Mouse (Mus musculus): ENCODE measurements around the gene Ngdn. TPM values are rescaled to one million over a fixed set of nuclear protein-coding genes. Genes with fewer than 3 reads are reported as not detected.
"Not testable (repeated sequence)": the region's sequence is repeated elsewhere in the genome, so short reads cannot be mapped to it uniquely, and the experiment has no call there.

Gene Ngdn
- total RNA-seq, 4 experiments from 2014 or later: 30.2 to 34.4 (median 32.0) TPM

DNA sequence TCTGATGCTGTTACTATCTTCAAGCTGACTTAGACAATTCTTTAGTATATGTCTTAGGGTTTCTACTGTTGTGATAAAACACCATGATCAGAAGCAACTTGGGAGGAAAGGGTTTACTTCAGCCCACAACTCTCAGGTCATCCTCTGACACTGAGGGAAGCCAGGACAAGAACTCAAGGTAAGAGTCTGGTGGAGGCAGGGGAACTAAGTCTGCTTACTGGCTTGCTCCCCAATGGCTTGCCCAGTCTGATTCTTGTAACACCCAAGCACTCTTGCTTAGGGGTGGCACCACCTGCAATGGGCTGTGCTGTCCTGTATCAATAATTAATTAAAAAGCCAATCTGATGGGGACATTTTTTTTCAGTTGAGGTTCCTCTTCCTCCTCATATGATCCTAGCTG is 16.6 kb upstream of the Ngdn start:
- DNase-seq (ENCODE audit: low spot score in 2 of 2): no peak

DNA sequence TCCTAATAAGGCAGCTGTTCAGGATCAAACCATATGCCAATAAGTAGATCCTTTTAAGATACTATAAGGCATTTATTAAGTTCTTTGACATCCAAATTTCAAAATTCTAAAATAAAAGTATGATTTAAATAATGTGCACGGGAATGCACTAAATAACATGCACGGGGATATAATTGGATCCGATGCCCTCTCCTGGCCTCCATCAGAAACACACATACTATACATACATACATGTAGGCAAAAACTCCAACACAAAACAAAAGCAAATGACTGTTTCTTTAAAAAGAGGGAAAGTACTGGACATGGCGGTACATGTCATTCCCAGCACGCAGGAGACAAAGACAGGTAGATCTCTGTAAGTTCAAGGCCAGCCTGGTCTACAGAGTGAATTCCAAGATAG is 15.4 kb upstream of the Ngdn start:
- not testable (repeated sequence) for DNase-seq (ENCODE audit: low spot score in 2 of 2)

DNA sequence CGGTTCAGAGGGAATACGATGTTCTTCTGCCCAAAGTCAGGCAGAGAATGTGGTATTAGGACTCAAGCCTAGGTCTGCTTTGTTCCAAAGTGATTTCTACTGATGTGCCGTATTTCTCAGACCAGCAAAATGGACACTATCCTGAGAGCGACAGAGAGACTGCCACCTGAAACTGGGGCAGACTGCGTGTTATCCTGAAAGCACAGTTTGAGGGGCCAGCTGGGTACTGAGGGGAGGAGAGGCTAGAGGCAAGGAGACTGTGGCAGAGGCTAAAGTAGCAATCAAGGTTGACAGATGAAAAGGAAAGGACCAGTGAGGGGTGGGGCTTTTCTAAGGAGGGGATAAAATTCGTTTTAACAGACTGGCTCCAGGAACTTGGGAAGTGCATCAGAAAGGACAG is 14.4 kb upstream of the Ngdn start:
- no peak for DNase-seq (ENCODE audit: low spot score in 2 of 2)

- no peak for DNase-seq (ENCODE audit: low spot score in 2 of 2)
These were observed 13.8 kb upstream of the Ngdn start for GRCm38 (mm10) chr14:55001446-55001845.

GRCm38 (mm10) chr14:55001938-55002686 is 13.1 kb upstream of the Ngdn start:
- DNase-seq (ENCODE audit: low spot score in 2 of 2): no peak

DNA sequence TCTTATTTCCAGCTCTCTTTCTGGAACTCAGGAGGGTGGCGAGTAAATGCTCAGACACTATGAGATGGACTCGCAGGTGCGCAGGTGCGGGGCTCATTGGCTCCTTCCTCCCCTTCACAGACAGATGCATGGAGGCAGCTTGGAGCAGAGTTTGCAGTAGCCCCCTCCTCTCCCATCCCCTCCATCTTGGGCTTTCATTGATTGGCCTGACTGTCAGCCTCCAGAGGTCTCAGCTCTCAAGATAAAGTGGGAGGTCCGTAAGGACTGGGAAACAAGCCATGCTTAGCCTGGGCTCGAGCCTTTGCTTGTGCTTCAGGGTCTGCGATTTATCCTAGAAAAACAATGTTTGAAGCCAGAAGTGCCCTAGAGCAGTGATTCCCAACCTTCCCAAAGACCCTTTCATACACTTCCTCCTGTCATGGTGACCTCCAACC is 12.6 kb upstream of the Ngdn start:
- DNase-seq (ENCODE audit: low spot score in 2 of 2): no peak

DNA sequence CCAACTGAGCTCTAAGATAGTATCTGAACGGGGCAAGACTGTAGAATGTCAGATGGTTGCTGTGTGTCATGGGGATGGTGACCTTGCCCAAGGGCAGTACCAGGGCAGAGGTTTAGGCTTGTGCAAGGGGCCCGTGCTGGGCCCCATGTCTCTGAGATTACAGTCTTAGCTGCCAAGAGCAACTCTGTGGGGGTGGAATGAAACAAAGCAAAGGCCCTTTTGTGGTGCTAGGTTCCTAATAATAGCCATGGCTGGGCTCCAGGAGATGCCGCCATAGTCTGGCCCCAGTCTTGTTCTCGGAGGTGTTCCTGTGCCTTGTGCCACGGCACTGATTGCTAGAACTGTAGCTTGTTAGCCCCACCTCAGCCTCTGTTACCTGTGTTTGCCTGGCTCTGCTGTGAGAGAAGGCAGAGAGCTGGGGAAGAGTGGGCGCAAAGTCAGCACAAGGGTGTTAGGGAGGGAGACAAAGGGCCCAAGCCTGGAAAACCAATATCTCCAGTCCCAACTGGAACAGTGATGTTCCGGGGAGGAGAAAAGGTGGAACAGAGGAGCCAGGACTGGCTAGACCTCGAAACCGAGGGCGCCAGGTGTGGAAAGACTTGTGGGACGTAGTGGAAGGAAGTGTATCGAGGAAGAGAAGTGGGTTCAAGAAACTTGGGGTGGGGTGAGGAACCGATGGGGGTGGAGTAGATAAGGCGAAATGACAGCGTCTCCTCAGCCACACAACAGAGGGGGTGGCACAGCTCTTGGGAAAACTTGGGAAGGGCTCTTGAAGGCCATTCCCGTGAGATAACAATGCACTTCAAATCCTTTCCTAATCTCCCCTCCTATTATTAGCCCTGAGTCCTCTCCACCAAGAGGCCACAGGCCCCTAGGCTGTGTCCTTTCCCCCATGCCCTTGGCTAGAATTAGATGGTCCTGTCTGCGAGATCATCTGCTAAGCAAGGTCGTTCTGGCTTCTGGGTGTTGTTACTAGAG is 11.1 kb upstream of the Ngdn start:
- peak in 1 of 2 experiments; percentile 37 for DNase-seq (ENCODE audit: low spot score in 2 of 2)

- DNase-seq (ENCODE audit: low spot score in 2 of 2): no peak
These were observed 9.7 kb upstream of the Ngdn start for GRCm38 (mm10) chr14:55005506-55005905.

GRCm38 (mm10) chr14:55005967-55006366 is 9.3 kb upstream of the Ngdn start:
- no peak for DNase-seq (ENCODE audit: low spot score in 2 of 2)

DNA sequence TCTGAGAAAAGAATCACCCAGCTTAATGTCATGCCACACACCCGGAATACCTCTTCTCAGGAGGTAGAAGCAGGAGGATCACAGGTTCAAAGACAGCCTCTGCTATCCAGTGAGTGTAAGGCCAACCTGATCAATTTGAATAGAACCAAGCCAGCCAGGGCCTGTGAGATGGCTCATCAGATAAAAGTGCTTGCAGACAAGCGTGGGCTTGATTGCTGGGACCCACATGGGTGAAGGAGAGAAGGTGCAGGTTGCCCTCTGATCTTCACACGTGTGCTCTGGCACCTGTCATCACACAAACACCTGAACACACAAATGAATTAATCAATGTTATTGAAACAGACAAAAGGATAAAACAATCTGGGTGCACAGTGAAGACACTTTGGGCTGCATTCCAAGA is 8.7 kb upstream of the Ngdn start:
- no peak for DNase-seq (ENCODE audit: low spot score in 2 of 2)

- DNase-seq (ENCODE audit: low spot score in 2 of 2): no peak
These were observed 7.9 kb upstream of the Ngdn start for GRCm38 (mm10) chr14:55007120-55007908.

DNA sequence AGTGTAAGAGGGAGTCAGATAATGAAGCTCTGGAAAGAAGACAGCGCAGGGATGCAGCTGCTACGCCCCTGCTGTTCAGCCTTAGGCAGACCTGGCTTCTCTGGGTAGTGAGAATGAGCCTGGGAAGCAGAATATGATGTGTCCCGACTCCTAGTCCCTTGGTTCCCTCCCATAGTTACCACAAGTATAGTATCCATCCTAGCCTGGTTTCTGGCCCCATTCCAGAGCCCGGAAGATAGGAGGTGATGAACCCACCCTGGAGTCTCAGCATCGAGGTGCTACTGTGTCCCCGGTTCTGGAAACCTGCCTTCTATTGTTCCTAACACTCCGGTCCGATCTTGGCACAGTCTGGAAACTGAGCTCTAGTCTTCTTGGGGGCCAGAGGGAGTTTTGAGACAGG is 6.8 kb upstream of the Ngdn start:
- no peak for DNase-seq (ENCODE audit: low spot score in 2 of 2)

DNA sequence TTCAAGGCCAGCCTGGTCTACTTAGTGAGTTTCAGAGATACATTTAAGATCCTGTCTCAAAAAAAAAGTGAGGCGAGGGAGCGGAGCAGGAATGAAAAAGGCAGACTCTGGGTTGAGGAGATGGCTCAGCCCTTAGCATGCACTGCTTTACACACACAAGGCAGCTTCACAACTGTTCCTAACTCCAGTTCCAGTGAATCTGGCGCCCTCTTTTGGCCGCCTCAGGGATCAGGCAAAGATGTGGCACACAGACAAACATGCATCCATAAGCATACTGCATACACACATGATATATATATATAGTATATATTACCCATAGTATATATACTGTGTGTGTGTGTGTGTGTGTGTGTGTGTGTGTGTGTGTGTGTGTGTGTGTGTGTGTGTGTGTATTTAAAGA is 4.1 kb upstream of the Ngdn start:
- no peak for DNase-seq (ENCODE audit: low spot score in 2 of 2)

DNA sequence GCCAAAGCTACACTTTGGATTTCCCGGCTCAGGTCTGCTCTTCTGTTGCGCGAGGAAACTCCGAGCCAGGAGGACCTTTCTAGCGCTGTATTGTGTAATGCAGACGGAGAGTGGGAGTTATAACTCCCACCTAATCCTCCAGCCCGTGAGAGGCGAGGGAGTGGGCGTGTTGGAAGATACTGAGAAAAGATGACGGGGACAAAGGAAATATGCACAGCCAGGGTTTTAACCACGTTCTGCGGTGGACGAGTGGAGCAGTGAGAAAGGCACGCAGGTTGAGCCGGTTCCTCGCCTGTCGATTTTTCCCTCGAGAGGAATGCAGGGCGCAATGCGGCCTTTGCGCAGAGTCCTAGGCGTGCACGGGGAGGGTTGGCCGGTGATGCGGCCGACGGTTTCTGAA is 663 bp upstream of the Ngdn start:
- peak in 1 of 2 experiments; percentile 63 for DNase-seq (ENCODE audit: low spot score in 2 of 2)

- no peak for DNase-seq (ENCODE audit: low spot score in 2 of 2)
These were observed 485 bp downstream of the Ngdn start for GRCm38 (mm10) chr14:55015767-55016111.

- no peak for DNase-seq (ENCODE audit: low spot score in 2 of 2)
These were observed 1.6 kb downstream of the Ngdn start for GRCm38 (mm10) chr14:55016876-55017275.

GRCm38 (mm10) chr14:55020394-55020793 is 5.1 kb downstream of the Ngdn start:
- DNase-seq (ENCODE audit: low spot score in 2 of 2): no peak

- DNase-seq (ENCODE audit: low spot score in 2 of 2): no peak
These were observed 7.8 kb downstream of the Ngdn start for GRCm38 (mm10) chr14:55023011-55023410.

GRCm38 (mm10) chr14:55024236-55024635 is 9.0 kb downstream of the Ngdn start:
- peak in 1 of 2 experiments; percentile 44 for DNase-seq (ENCODE audit: low spot score in 2 of 2)

GRCm38 (mm10) chr14:55025527-55025926 is 10.3 kb downstream of the Ngdn start:
- no peak for DNase-seq (ENCODE audit: low spot score in 2 of 2)

DNA sequence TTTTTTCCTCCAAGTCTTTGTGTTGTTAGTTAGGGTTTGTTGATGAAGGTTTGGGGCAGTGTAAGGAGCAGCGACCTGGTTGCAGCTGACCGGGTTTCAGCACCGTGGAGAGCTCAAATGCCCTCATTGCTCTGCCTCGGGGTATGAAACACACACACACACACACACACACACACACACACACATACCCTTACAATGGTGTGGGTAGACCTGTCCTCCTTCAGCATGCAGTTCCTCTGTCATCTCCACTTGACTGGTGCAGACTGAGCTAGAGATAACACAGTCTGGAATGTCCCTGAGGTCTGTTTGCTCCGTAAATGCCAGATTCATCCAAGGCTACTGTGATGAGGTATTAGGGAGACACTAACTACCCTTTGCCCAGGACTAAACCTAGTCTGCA is 12.0 kb downstream of the Ngdn start:
- no peak for DNase-seq (ENCODE audit: low spot score in 2 of 2)

- no peak for DNase-seq (ENCODE audit: low spot score in 2 of 2)
These were observed 12.4 kb downstream of the Ngdn start for GRCm38 (mm10) chr14:55027653-55028052.

All from left cerebral cortex, adult 8-10 months (tissue).